Mouse (Mus musculus): Measurements from ENCODE around the gene Pip5kl1. TPM values are rescaled to one million over a fixed set of nuclear protein-coding genes. Genes with fewer than 3 reads are reported as not detected.
A peak's percentile ranks its signal among the peaks of the same experiment; 100 is the strongest.

The Pip5kl1 gene
- total and polyA plus RNA-seq, 2 experiments = not detected

DNA sequence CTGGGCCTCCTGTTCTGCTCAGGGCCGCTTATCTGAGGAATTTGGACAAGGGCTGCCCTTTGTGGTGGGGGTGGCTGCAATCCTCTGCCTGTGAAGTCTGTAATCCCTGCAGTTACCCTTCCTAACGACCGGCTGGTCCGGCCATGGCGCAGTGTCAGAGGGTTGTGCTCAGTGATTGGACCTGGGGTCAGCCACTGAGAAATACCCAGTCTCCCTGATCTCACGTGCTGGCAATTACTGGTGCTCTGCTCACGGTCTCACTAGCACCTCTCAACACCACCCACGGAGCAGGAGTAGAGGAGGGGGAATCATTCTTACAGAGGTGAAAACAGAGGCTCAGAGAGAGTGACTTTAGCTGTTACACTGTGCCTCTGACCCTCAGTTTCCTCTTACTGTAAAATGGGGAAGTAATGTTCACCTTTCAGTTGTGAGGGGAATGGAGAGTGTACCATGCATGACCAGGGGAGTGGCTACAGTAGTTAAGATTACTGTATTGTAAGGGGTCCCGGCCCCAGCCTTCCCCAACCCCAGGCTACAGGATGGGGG lies 37.2 kb upstream of the Pip5kl1 start:
- no peaks in the 10 kb centered on the region for H3K36me3 ChIP-seq (ENCODE audit: control insufficient read depth, insufficient read depth, low read length)
- WGBS = 9% methylated on average over 9 of the region's 9 CpGs
- TF ChIP-seq CTCF (IDR thresholded peaks at IDR 0.05; ENCODE audit: low read depth, low read length) (0 out of 2 replicates have a peak, but pooled peaks have one; percentile 1), POLR2A (IDR thresholded peaks at IDR 0.05; ENCODE audit: extremely low read depth, insufficient read depth, low read length) (no peak)
- H3K4me1 ChIP-seq (ENCODE audit: control insufficient read depth, insufficient read depth, low read length) = peaks cover 20% of the 10 kb centered on the region
- H3K4me3 ChIP-seq (ENCODE audit: insufficient read depth, low read depth, low read length) = peak overlapping the region; percentile 87
- H3K27me3 ChIP-seq (ENCODE audit: control insufficient read depth, insufficient read depth, low read length) = no peaks in the 10 kb centered on the region
- H3K79me2 ChIP-seq (ENCODE audit: control insufficient read depth, insufficient read depth, low read length) = peaks cover 43% of the 10 kb centered on the region
- H3K27ac ChIP-seq (replicated peaks; ENCODE audit: insufficient read depth, low read depth, low read length) = peak overlapping the region; percentile 94
- DNase-seq (ENCODE audit: extremely low read depth, low read depth, low spot score) = peak; percentile 84
- H3K9ac ChIP-seq (ENCODE audit: low read depth, low read length) = peak overlapping the region; percentile 96

DNA sequence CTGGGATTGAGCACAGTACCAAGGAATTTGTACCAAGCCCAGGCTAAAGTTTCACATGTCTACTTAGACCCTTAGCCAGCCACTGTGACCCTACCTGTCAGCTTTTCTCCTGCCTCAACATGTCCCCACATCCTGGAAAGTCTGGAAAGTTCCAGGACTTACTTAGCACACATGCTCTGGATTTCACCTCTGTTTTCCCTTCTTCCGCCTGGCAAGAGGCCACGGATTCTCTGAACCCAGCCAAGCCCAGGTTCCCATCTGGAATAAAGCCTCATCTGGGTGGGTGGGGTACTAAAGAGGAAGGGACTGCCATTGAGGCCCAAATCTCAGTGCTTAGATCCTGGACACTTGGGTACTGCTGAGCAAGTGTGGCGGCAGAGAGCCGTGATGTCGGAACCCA lies 36.7 kb upstream of the Pip5kl1 start:
- DNase-seq (ENCODE audit: extremely low read depth, low read depth, low spot score) = peak; percentile 54
- Histone ChIP-seq H3K36me3 (ENCODE audit: control insufficient read depth, insufficient read depth, low read length) (no peaks in the 10 kb centered on the region), H3K9ac (ENCODE audit: low read depth, low read length) (peak overlapping the region; percentile 96; the same call in 1 of the 2 replicates), H3K4me1 (ENCODE audit: control insufficient read depth, insufficient read depth, low read length) (peaks cover 20% of the 10 kb centered on the region), H3K27me3 (ENCODE audit: control insufficient read depth, insufficient read depth, low read length) (no peaks in the 10 kb centered on the region), H3K79me2 (ENCODE audit: control insufficient read depth, insufficient read depth, low read length) (peaks cover 47% of the 10 kb centered on the region), H3K4me3 (ENCODE audit: insufficient read depth, low read depth, low read length) (no peak overlapping the region), H3K27ac (replicated peaks; ENCODE audit: insufficient read depth, low read depth, low read length) (no peak overlapping the region)
- no peak for TF ChIP-seq POLR2A (IDR thresholded peaks at IDR 0.05; ENCODE audit: extremely low read depth, insufficient read depth, low read length)
- TF ChIP-seq CTCF (IDR thresholded peaks at IDR 0.05; ENCODE audit: low read depth, low read length) = no peak
- WGBS = 52% methylated on average over 5 of the region's 5 CpGs

DNA sequence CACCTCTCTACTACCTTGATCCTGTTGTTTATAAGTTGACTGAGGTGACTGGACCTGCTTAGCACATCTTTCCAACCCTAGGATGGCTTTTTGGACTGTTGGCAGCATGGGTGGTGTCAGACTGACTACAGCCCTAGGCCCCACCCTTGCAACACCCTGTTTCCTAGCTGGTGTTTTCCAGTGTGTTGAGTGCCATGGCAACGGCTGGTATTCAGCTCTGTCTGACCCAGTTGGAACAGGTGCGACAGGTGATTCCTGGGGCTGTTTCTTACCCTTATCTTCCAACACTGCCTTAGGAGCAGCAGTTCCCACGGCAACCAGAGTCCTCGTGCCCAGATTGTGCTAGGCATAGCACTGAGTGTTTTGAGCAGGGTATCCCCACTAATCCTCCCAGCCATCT lies 36.1 kb upstream of the Pip5kl1 start:
- WGBS = 28% methylated on average over 4 of the region's 4 CpGs
- H3K27ac ChIP-seq (replicated peaks; ENCODE audit: insufficient read depth, low read depth, low read length) = no peak overlapping the region
- H3K79me2 ChIP-seq (ENCODE audit: control insufficient read depth, insufficient read depth, low read length) = peaks cover 52% of the 10 kb centered on the region
- no peak overlapping the region for H3K9ac ChIP-seq (ENCODE audit: low read depth, low read length)
- H3K27me3 ChIP-seq (ENCODE audit: control insufficient read depth, insufficient read depth, low read length) = no peaks in the 10 kb centered on the region
- peak; percentile 65 for DNase-seq (ENCODE audit: extremely low read depth, low read depth, low spot score)
- peaks cover 20% of the 10 kb centered on the region for H3K4me1 ChIP-seq (ENCODE audit: control insufficient read depth, insufficient read depth, low read length)
- TF ChIP-seq CTCF (IDR thresholded peaks at IDR 0.05; ENCODE audit: low read depth, low read length) = no peak
- TF ChIP-seq POLR2A (IDR thresholded peaks at IDR 0.05; ENCODE audit: extremely low read depth, insufficient read depth, low read length) = no peak
- H3K4me3 ChIP-seq (ENCODE audit: insufficient read depth, low read depth, low read length) = no peak overlapping the region
- no peaks in the 10 kb centered on the region for H3K36me3 ChIP-seq (ENCODE audit: control insufficient read depth, insufficient read depth, low read length)

DNA sequence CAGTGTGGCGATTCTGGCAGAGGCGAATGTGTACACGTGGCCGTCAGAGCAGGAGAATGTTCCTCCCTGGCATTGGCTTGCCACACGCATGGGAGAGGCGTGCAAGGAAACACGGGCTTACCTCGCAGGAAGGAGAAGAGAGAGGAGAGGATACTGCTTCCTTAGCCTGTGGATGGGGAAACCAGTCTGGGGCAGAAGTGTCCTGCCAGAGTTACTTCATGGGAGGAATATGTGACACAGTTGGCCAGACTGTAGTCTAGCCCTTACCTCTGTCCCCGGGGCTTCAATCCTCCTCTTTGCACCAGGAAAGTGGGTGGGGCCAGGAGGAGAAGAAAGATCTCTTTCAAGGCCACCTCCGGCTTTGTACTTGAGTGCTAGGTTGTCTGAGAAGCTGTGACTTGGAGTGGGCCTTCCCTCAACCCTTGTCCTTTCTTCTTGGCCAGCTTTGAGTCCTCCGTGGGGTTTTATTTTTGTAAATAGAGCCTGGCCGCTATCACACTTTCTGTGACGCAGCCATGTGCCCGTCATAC lies 35.1 kb upstream of the Pip5kl1 start:
- peak; percentile 34 for DNase-seq (ENCODE audit: extremely low read depth, low read depth, low spot score)
- H3K4me3 ChIP-seq (ENCODE audit: insufficient read depth, low read depth, low read length) = no peak overlapping the region
- no peak overlapping the region for H3K9ac ChIP-seq (ENCODE audit: low read depth, low read length)
- peaks cover 59% of the 10 kb centered on the region for H3K79me2 ChIP-seq (ENCODE audit: control insufficient read depth, insufficient read depth, low read length)
- H3K27ac ChIP-seq (replicated peaks; ENCODE audit: insufficient read depth, low read depth, low read length) = no peak overlapping the region
- H3K27me3 ChIP-seq (ENCODE audit: control insufficient read depth, insufficient read depth, low read length) = no peaks in the 10 kb centered on the region
- H3K36me3 ChIP-seq (ENCODE audit: control insufficient read depth, insufficient read depth, low read length) = no peaks in the 10 kb centered on the region
- H3K4me1 ChIP-seq (ENCODE audit: control insufficient read depth, insufficient read depth, low read length) = peaks cover 20% of the 10 kb centered on the region
- 55% methylated on average over 14 of the region's 14 CpGs for WGBS
- TF ChIP-seq CTCF (IDR thresholded peaks at IDR 0.05; ENCODE audit: low read depth, low read length) (no peak), POLR2A (IDR thresholded peaks at IDR 0.05; ENCODE audit: extremely low read depth, insufficient read depth, low read length) (no peak)

DNA sequence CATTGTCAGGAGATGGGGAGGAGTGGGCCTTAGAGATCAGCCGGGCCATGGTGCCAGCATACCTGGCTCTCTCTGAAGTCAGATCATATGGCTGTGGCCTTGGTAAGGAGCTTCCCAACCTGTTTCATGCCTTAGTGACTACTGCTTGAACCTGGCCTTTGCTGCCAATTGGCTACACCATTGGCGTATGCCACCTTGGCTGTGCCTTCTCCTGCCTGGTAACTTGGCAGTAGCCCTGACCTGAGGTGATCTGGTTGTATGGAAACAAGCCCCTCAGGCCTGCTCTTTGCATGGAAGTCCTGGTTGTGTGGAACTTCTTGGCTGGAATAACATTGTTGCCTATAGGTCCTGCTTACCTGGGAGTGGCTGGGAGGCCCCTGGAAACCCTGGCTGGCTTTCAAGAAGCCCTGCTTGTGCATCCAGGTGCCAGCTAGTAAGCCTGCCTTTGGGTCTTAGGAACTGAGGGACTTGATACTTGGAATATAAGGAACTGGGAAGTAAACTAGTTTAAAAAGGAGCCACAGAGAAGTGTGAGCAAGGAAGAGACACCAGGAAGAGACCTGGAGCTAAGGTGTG lies 33.2 kb upstream of the Pip5kl1 start:
- H3K79me2 ChIP-seq (ENCODE audit: control insufficient read depth, insufficient read depth, low read length) = peaks cover 64% of the 10 kb centered on the region
- no peak overlapping the region for H3K9ac ChIP-seq (ENCODE audit: low read depth, low read length)
- peaks cover 20% of the 10 kb centered on the region for H3K4me1 ChIP-seq (ENCODE audit: control insufficient read depth, insufficient read depth, low read length)
- no peak overlapping the region for H3K27ac ChIP-seq (replicated peaks; ENCODE audit: insufficient read depth, low read depth, low read length)
- DNase-seq (ENCODE audit: extremely low read depth, low read depth, low spot score) = peak; percentile 53
- no peaks in the 10 kb centered on the region for H3K27me3 ChIP-seq (ENCODE audit: control insufficient read depth, insufficient read depth, low read length)
- H3K36me3 ChIP-seq (ENCODE audit: control insufficient read depth, insufficient read depth, low read length) = peaks cover 2% of the 10 kb centered on the region; the same call in 1 of the 2 replicates
- 63% methylated on average over 2 of the region's 2 CpGs for WGBS
- no peak overlapping the region for H3K4me3 ChIP-seq (ENCODE audit: insufficient read depth, low read depth, low read length)
- TF ChIP-seq POLR2A (IDR thresholded peaks at IDR 0.05; ENCODE audit: extremely low read depth, insufficient read depth, low read length) = no peak
- no peak for TF ChIP-seq CTCF (IDR thresholded peaks at IDR 0.05; ENCODE audit: low read depth, low read length)
